Mouse (Mus musculus): ENCODE measurements around the gene Hs3st3a1. TPM values are rescaled to one million over a fixed set of nuclear protein-coding genes. Genes with fewer than 3 reads are reported as not detected.

Gene Hs3st3a1
- polyA plus RNA-seq, 1 experiment from 2014 or later: 1.6 TPM

DNA sequence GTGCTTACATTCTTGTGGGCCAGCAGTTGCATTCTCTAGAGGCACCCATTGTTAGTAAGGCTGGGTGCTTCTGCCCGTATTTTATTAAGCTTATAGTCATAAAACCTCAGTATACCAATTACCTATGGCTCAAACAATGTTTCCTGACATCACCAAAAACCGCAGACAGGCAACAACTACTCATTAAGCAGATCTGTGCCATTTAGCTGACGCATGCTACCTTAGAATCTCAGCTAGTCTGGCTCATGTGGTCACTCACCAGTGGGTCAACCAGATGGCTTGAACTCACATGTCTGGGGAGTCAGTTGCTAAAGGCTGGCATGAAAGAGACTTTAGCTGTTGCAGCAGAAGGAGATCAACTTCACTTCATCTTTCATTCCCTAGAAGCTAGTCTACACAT, 67.9 kb downstream of the Hs3st3a1 start:
- no peaks in the 10 kb centered on the region for H3K4me1 ChIP-seq (ENCODE audit: control insufficient read depth, insufficient read depth, low read length)
- WGBS: 98% methylated on average over 3 of the region's 3 CpGs
- no peak overlapping the region for H3K9ac ChIP-seq (ENCODE audit: low read depth, low read length)
- no peaks in the 10 kb centered on the region for H3K36me3 ChIP-seq (ENCODE audit: control insufficient read depth, insufficient read depth, low read length)
- H3K27me3 ChIP-seq (ENCODE audit: control insufficient read depth, insufficient read depth, low read depth, low read length): no peaks in the 10 kb centered on the region
- H3K27ac ChIP-seq (ENCODE audit: low read length): no peak overlapping the region
- H3K9me3 ChIP-seq (replicated peaks; ENCODE audit: control insufficient read depth, low read length, poor library complexity, severe bottlenecking): 0 out of 2 replicates have a peak, but pooled peaks cover 7% of the 10 kb centered on the region
- ATAC-seq: no peak
- no peak overlapping the region for H3K4me3 ChIP-seq (ENCODE audit: low read depth, low read length)
- no peak overlapping the region for H3K4me2 ChIP-seq (ENCODE audit: low read length)

DNA sequence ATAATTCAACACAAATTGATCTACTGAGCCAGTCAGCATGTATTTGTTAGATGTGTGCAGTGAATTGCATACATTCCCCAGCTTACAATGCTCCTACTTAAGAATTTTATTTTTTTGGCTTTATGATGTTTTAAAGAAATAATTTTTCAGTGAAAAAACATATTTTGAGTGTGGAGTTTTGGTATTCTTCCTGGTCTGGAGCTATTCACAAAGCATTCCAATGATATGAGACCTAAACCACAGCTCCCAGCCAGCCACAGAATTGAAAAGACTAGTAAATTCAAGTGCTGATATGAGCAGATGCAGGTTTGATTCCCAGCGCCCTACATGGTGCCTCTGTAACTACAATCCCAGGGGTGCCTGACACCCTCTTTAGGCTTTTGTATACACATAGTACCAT, 70.8 kb downstream of the Hs3st3a1 start:
- Histone ChIP-seq H3K4me3 (ENCODE audit: low read depth, low read length) (no peak overlapping the region), H3K27me3 (ENCODE audit: control insufficient read depth, insufficient read depth, low read depth, low read length) (no peaks in the 10 kb centered on the region), H3K9me3 (replicated peaks; ENCODE audit: control insufficient read depth, low read length, poor library complexity, severe bottlenecking) (0 out of 2 replicates have a peak, but pooled peaks cover 7% of the 10 kb centered on the region), H3K36me3 (ENCODE audit: control insufficient read depth, insufficient read depth, low read length) (no peaks in the 10 kb centered on the region), H3K4me2 (ENCODE audit: low read length) (no peak overlapping the region), H3K4me1 (ENCODE audit: control insufficient read depth, insufficient read depth, low read length) (no peaks in the 10 kb centered on the region), H3K27ac (ENCODE audit: low read length) (no peak overlapping the region), H3K9ac (ENCODE audit: low read depth, low read length) (no peak overlapping the region)
- WGBS: 86% methylated on average over 1 of the region's 1 CpGs
- ATAC-seq: no peak

GRCm38 (mm10) chr11:64507024-64507423, 71.9 kb downstream of the Hs3st3a1 start:
- Histone ChIP-seq H3K36me3 (ENCODE audit: control insufficient read depth, insufficient read depth, low read length) (no peaks in the 10 kb centered on the region), H3K4me1 (ENCODE audit: control insufficient read depth, insufficient read depth, low read length) (no peaks in the 10 kb centered on the region), H3K4me2 (ENCODE audit: low read length) (no peak overlapping the region), H3K27ac (ENCODE audit: low read length) (no peak overlapping the region), H3K4me3 (ENCODE audit: low read depth, low read length) (no peak overlapping the region), H3K9me3 (replicated peaks; ENCODE audit: control insufficient read depth, low read length, poor library complexity, severe bottlenecking) (0 out of 2 replicates have a peak, but pooled peaks cover 7% of the 10 kb centered on the region), H3K9ac (ENCODE audit: low read depth, low read length) (no peak overlapping the region), H3K27me3 (ENCODE audit: control insufficient read depth, insufficient read depth, low read depth, low read length) (no peaks in the 10 kb centered on the region)
- no peak for ATAC-seq
- 90% methylated on average over 3 of the region's 3 CpGs for WGBS

DNA sequence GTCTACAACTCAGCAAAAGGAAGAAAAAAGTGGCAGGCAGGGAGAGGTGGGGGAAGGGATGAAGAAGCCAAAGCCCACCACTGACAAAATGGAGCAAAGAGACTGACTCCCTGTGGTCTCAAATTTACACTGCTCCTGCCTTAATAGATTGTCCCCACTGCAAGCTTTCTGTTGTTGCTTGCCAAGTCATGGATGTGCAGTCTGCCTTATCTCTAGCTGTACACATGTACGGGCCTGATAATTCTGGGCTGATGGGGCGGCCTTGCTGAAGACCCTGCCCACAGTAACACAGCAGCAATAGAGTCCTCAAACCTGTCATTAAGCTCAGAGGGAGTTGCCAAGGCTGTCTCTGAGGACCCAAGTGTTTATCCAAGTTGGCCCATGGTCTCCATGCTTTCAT, 74.0 kb downstream of the Hs3st3a1 start:
- no peak overlapping the region for H3K27ac ChIP-seq (ENCODE audit: low read length)
- H3K36me3 ChIP-seq (ENCODE audit: control insufficient read depth, insufficient read depth, low read length): no peaks in the 10 kb centered on the region
- no peaks in the 10 kb centered on the region for H3K27me3 ChIP-seq (ENCODE audit: control insufficient read depth, insufficient read depth, low read depth, low read length)
- H3K4me1 ChIP-seq (ENCODE audit: control insufficient read depth, insufficient read depth, low read length): no peaks in the 10 kb centered on the region
- ATAC-seq: no peak
- 0 out of 2 replicates have a peak, but pooled peaks cover 4% of the 10 kb centered on the region for H3K9me3 ChIP-seq (replicated peaks; ENCODE audit: control insufficient read depth, low read length, poor library complexity, severe bottlenecking)
- no peak overlapping the region for H3K9ac ChIP-seq (ENCODE audit: low read depth, low read length)
- no peak overlapping the region for H3K4me3 ChIP-seq (ENCODE audit: low read depth, low read length)
- no peak overlapping the region for H3K4me2 ChIP-seq (ENCODE audit: low read length)
- 89% methylated on average over 2 of the region's 2 CpGs for WGBS

GRCm38 (mm10) chr11:64512301-64512700, 77.2 kb downstream of the Hs3st3a1 start:
- Histone ChIP-seq H3K27me3 (ENCODE audit: control insufficient read depth, insufficient read depth, low read depth, low read length) (no peaks in the 10 kb centered on the region), H3K9me3 (replicated peaks; ENCODE audit: control insufficient read depth, low read length, poor library complexity, severe bottlenecking) (no peaks in the 10 kb centered on the region), H3K4me3 (ENCODE audit: low read depth, low read length) (no peak overlapping the region), H3K27ac (ENCODE audit: low read length) (no peak overlapping the region), H3K4me2 (ENCODE audit: low read length) (no peak overlapping the region), H3K36me3 (ENCODE audit: control insufficient read depth, insufficient read depth, low read length) (no peaks in the 10 kb centered on the region), H3K9ac (ENCODE audit: low read depth, low read length) (no peak overlapping the region), H3K4me1 (ENCODE audit: control insufficient read depth, insufficient read depth, low read length) (no peaks in the 10 kb centered on the region)
- WGBS: 83% methylated on average over 4 of the region's 4 CpGs
- no peak for ATAC-seq

DNA sequence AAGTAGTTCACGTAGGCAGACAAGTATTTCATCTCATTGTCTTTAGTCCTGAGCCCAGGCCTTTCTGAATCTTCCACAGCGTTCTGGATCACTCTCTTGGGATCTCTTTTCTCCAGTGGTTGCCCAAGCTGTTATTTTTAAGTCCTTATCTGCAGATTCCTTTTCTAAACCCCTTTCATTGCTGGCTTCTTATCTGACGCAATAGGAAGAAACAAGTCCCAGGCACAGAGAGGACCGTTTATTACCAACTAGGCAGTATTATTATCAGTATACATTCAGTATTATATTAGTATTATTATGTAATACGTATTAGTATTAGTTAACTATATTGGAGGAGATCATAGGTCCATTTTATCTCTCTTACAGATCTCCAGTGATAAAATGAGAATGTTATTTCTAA, 78.3 kb downstream of the Hs3st3a1 start:
- no peaks in the 10 kb centered on the region for H3K4me1 ChIP-seq (ENCODE audit: control insufficient read depth, insufficient read depth, low read length)
- H3K4me2 ChIP-seq (ENCODE audit: low read length): no peak overlapping the region
- H3K36me3 ChIP-seq (ENCODE audit: control insufficient read depth, insufficient read depth, low read length): no peaks in the 10 kb centered on the region
- ATAC-seq: no peak
- H3K27me3 ChIP-seq (ENCODE audit: control insufficient read depth, insufficient read depth, low read depth, low read length): no peaks in the 10 kb centered on the region
- no peak overlapping the region for H3K9ac ChIP-seq (ENCODE audit: low read depth, low read length)
- WGBS: 92% methylated on average over 5 of the region's 5 CpGs
- H3K9me3 ChIP-seq (replicated peaks; ENCODE audit: control insufficient read depth, low read length, poor library complexity, severe bottlenecking): no peaks in the 10 kb centered on the region
- no peak overlapping the region for H3K27ac ChIP-seq (ENCODE audit: low read length)
- no peak overlapping the region for H3K4me3 ChIP-seq (ENCODE audit: low read depth, low read length)

DNA sequence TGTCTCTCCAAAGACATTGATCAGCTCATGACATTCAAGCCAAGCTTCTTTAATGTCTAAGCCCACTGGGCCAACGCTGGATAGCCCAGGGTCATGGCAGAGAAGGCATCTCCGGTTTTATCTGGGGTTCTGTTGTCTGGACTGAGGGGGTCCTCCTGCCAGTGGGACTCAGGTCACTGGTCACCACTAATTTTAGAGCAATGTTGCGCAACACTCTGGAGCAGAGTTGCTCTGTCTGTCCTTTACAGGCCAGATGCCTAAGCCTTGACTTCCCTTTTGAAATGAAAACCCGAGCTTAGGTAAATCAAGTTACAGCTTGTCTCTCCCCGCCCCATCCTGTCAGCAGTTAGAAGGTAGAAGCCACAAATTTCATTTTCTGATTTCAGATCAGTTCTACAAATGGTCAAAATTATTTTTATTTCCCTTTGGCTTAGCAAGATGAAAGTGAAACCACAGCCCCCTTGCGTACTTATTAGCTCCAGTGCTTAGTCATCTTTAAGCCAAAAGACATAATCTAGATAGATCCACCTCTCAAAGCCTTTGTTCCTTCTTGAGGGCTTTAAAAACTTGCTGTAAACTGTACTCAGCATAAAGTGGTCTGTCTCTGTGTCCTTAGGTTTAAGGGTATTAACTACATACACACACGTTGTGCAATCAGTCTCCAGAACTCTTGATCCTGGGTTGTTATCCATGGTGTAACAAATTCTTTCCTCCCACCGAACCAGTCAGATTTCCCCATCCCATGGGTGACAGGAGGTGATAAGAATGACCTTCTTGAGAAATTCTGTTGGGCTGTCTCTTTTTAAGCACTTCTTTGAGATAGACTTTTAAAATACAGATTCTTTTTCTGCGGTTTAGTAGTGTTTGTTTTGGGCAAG, 81.8 kb downstream of the Hs3st3a1 start:
- Histone ChIP-seq H3K36me3 (ENCODE audit: control insufficient read depth, insufficient read depth, low read length) (no peaks in the 10 kb centered on the region), H3K9me3 (replicated peaks; ENCODE audit: control insufficient read depth, low read length, poor library complexity, severe bottlenecking) (no peaks in the 10 kb centered on the region), H3K4me3 (ENCODE audit: low read depth, low read length) (no peak overlapping the region), H3K4me1 (ENCODE audit: control insufficient read depth, insufficient read depth, low read length) (no peaks in the 10 kb centered on the region), H3K27ac (ENCODE audit: low read length) (no peak overlapping the region), H3K4me2 (ENCODE audit: low read length) (no peak overlapping the region), H3K9ac (ENCODE audit: low read depth, low read length) (no peak overlapping the region), H3K27me3 (ENCODE audit: control insufficient read depth, insufficient read depth, low read depth, low read length) (peaks cover 7% of the 10 kb centered on the region)
- no peak for ATAC-seq
- 91% methylated on average over 9 of the region's 9 CpGs for whole genome bisulfite sequencing

DNA sequence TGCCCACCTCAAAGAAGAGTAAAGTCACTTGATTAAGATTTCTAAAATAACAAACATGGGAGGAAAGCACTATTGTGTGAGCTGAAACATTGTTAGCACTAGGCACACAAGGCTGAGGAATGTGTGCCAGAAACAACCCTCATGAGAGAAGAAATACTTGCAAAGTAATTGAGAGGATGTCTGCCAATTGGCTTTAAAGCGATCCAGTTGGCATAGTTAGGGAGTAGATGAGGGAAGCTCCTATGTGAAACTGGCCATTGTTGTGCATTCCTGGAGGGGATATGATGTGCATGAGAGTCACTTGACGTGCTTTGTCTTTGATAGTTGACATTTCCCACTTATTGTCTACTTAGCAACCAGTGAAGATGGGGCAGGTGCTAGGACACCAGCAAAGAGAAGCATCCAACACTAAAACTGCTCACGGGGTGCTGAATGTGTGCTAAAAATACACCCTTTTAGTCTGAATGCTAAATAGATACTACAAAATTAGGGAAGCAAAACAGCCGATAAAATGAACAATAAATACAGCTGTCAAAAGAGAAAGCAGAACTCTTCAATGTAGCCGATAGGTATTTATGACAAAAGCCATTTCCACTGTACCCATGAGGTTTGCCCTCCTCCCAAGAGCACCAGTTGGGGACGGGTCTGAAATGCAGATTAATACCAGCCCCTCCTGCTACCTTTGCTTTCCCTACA, 83.2 kb downstream of the Hs3st3a1 start:
- Histone ChIP-seq H3K4me2 (ENCODE audit: low read length) (no peak overlapping the region), H3K36me3 (ENCODE audit: control insufficient read depth, insufficient read depth, low read length) (no peaks in the 10 kb centered on the region), H3K27me3 (ENCODE audit: control insufficient read depth, insufficient read depth, low read depth, low read length) (peaks cover 7% of the 10 kb centered on the region), H3K9ac (ENCODE audit: low read depth, low read length) (no peak overlapping the region), H3K4me1 (ENCODE audit: control insufficient read depth, insufficient read depth, low read length) (no peaks in the 10 kb centered on the region), H3K9me3 (replicated peaks; ENCODE audit: control insufficient read depth, low read length, poor library complexity, severe bottlenecking) (no peaks in the 10 kb centered on the region), H3K27ac (ENCODE audit: low read length) (no peak overlapping the region), H3K4me3 (ENCODE audit: low read depth, low read length) (no peak overlapping the region)
- no peak for ATAC-seq
- 70% methylated on average over 6 of the region's 6 CpGs for WGBS

GRCm38 (mm10) chr11:64523993-64524570, 89.0 kb downstream of the Hs3st3a1 start:
- ATAC-seq: no peak
- H3K36me3 ChIP-seq (ENCODE audit: control insufficient read depth, insufficient read depth, low read length): no peaks in the 10 kb centered on the region
- H3K4me1 ChIP-seq (ENCODE audit: control insufficient read depth, insufficient read depth, low read length): no peaks in the 10 kb centered on the region
- 95% methylated on average over 8 of the region's 8 CpGs for WGBS
- no peak overlapping the region for H3K4me3 ChIP-seq (ENCODE audit: low read depth, low read length)
- H3K9ac ChIP-seq (ENCODE audit: low read depth, low read length): no peak overlapping the region
- H3K27ac ChIP-seq (ENCODE audit: low read length): no peak overlapping the region
- H3K4me2 ChIP-seq (ENCODE audit: low read length): no peak overlapping the region
- H3K27me3 ChIP-seq (ENCODE audit: control insufficient read depth, insufficient read depth, low read depth, low read length): peaks cover 7% of the 10 kb centered on the region
- no peaks in the 10 kb centered on the region for H3K9me3 ChIP-seq (replicated peaks; ENCODE audit: control insufficient read depth, low read length, poor library complexity, severe bottlenecking)
